Mouse (Mus musculus) liver, adult 2 months (tissue): ENCODE measurements around the gene Slc39a8. TPM values are rescaled to one million over a fixed set of nuclear protein-coding genes. Genes with fewer than 3 reads are reported as not detected.

Source experiments
- DNase-seq: peaks from one replicate; pipeline ENCODE4 v3.0.0-alpha.2; 2011; ENCODE audit warnings: low read depth, low spot score; ENCODE audit errors: extremely low read depth
- H3K27ac ChIP-seq: fragments of 200-500 bp; replicated peaks from 2 replicates; pipeline ENCODE4 v1.5.1; 2012; ENCODE audit warnings: low read depth, mild to moderate bottlenecking, control low read depth, inconsistent platforms, low read length; ENCODE audit not compliant: insufficient read depth
- H3K27me3 ChIP-seq: fragments of 200-500 bp; 2 replicates; pipeline ENCODE4 v1.6.1; 2012; ENCODE audit warnings: mild to moderate bottlenecking, moderate library complexity, low read length, inconsistent platforms; ENCODE audit not compliant: control insufficient read depth, insufficient read depth
- H3K36me3 ChIP-seq: fragments of 200-500 bp; 2 replicates; pipeline ENCODE4 v1.6.1; 2012; ENCODE audit warnings: low read length, inconsistent platforms; ENCODE audit not compliant: control insufficient read depth, insufficient read depth
- H3K4me1 ChIP-seq: fragments of 200-500 bp; 2 replicates; pipeline ENCODE4 v1.6.1; 2011; ENCODE audit warnings: low read length; ENCODE audit not compliant: control insufficient read depth, insufficient read depth
- H3K4me3 ChIP-seq: fragments of 200-500 bp; 2 replicates; pipeline ENCODE4 v1.5.1; 2011; ENCODE audit warnings: low read depth, mild to moderate bottlenecking, control low read depth, low read length, moderate library complexity; ENCODE audit not compliant: insufficient read depth
- H3K79me2 ChIP-seq: fragments of 200-500 bp; 2 replicates; pipeline ENCODE4 v1.6.1; 2012; ENCODE audit warnings: inconsistent platforms, mild to moderate bottlenecking, low read length, moderate library complexity; ENCODE audit not compliant: control insufficient read depth, insufficient read depth
- H3K9ac ChIP-seq: fragments of 200-500 bp; 2 replicates; pipeline ENCODE4 v1.6.1; 2012; ENCODE audit warnings: low read depth, mild to moderate bottlenecking, control low read depth, inconsistent platforms, low read length
- CTCF ChIP-seq: fragments of 200-500 bp; IDR thresholded peaks from 2 replicates; pipeline ENCODE4 v1.5.1; 2011; ENCODE audit warnings: low read depth, low read length, control low read depth
- POLR2A ChIP-seq: fragments of 200-500 bp; IDR thresholded peaks from 2 replicates; pipeline ENCODE4 v1.6.1; 2011; ENCODE audit warnings: low read length, control low read depth; ENCODE audit not compliant: insufficient read depth; ENCODE audit errors: extremely low read depth
- WGBS: fragments of 180-500 bp; shearing (Covaris S2); methylation state at CpG from one replicate; pipeline ENCODE4 v1.1.7; 2018; 5-methylcytosine and 5-hydroxymethylcytosine counted together
- polyA plus RNA-seq: library from polyadenylated mRNA; depleted of rRNA; stranded (reverse); fragments of >200 nt; gene quantifications from 2 replicates; pipeline ENCODE4 v1.2.3, GENCODE M21; 2012; rRNA removed
- total RNA-seq: library from RNA; depleted of rRNA; stranded (reverse); fragments of >200 nt; gene quantifications from 2 replicates; pipeline ENCODE4 v1.2.3, GENCODE M21; 2014; rRNA removed

The Slc39a8 gene
- total and polyA plus RNA-seq, 2 experiments = 14.0 to 30.0 TPM

GRCm38 (mm10) chr3:135928184-135928583 lies 103.1 kb downstream of the Slc39a8 start:
- no peak overlapping the region for H3K27ac ChIP-seq
- no peaks in the 10 kb centered on the region for H3K36me3 ChIP-seq
- TF ChIP-seq POLR2A (no peak), CTCF (no peak)
- H3K4me1 ChIP-seq = peaks cover 4% of the 10 kb centered on the region
- no peak overlapping the region for H3K4me3 ChIP-seq
- no peaks in the 10 kb centered on the region for H3K27me3 ChIP-seq
- no peaks in the 10 kb centered on the region for H3K79me2 ChIP-seq
- H3K9ac ChIP-seq = no peak overlapping the region
- peak; percentile 25 for DNase-seq
- 85% methylated on average over 4 of the region's 4 CpGs for WGBS

- DNase-seq = no peak
- 53% methylated on average over 2 of the region's 2 CpGs for WGBS
- H3K79me2 ChIP-seq = no peaks in the 10 kb centered on the region
- H3K36me3 ChIP-seq = no peaks in the 10 kb centered on the region
- H3K27me3 ChIP-seq = no peaks in the 10 kb centered on the region
- H3K27ac ChIP-seq = no peak overlapping the region
- no peak overlapping the region for H3K9ac ChIP-seq
- H3K4me1 ChIP-seq = peaks cover 4% of the 10 kb centered on the region; the same call in 1 of the 2 replicates
- TF ChIP-seq POLR2A = no peak
- TF ChIP-seq CTCF = no peak
- H3K4me3 ChIP-seq = no peak overlapping the region
Measured at GRCm38 (mm10) chr3:135937455-135937854, 112.4 kb downstream of the Slc39a8 start.

Other genes with a start within 250 kb of the Slc39a8 start
- 19.5 and 24.8 TPM in 2 replicates for gene Nfkb1, start 133.7 kb upstream of the Slc39a8 start, total RNA-seq
- gene Nfkb1, start 133.7 kb upstream of the Slc39a8 start, polyA plus RNA-seq = 21.2 and 24.5 TPM in 2 replicates